Mouse (Mus musculus) heart, embryonic 12.5 days (tissue): Measurements from ENCODE around the gene Spc25. TPM values are rescaled to one million over a fixed set of nuclear protein-coding genes. Genes with fewer than 3 reads are reported as not detected.

Source experiments
- ATAC-seq: fragments of 200-750 bp; cut with Nextera tagmentation; 2 replicates; pipeline ENCODE4 v1.8.0; 2017; ENCODE audit warnings: moderate TSS enrichment, moderate library complexity; ENCODE audit not compliant: insufficient number of reproducible peaks, low FRiP score
- H3K27ac ChIP-seq: fragments of 300-500 bp; sonication (generic); 2 replicates; pipeline ENCODE4 v1.5.1; 2016; ENCODE audit warnings: mild to moderate bottlenecking, moderate library complexity; ENCODE audit not compliant: poor library complexity, severe bottlenecking
- H3K27me3 ChIP-seq: fragments of 300-500 bp; sonication (generic); replicated peaks from 2 replicates; pipeline ENCODE4 v1.6.1; 2016; ENCODE audit warnings: mild to moderate bottlenecking, moderate library complexity
- H3K36me3 ChIP-seq: fragments of 300-500 bp; sonication (generic); 2 replicates; pipeline ENCODE4 v1.6.1; 2016; ENCODE audit warnings: mild to moderate bottlenecking, moderate library complexity
- H3K4me1 ChIP-seq: fragments of 300-500 bp; sonication (generic); replicated peaks from 2 replicates; pipeline ENCODE4 v1.6.1; 2016; ENCODE audit warnings: mild to moderate bottlenecking
- H3K4me2 ChIP-seq: fragments of 300-500 bp; sonication (generic); 2 replicates; pipeline ENCODE4 v1.6.1; 2016; ENCODE audit warnings: mild to moderate bottlenecking, moderate library complexity
- H3K4me3 ChIP-seq: fragments of 300-500 bp; sonication (generic); 2 replicates; pipeline ENCODE4 v1.5.1; 2016; ENCODE audit warnings: mild to moderate bottlenecking
- H3K9ac ChIP-seq: fragments of 300-500 bp; sonication (generic); 2 replicates; pipeline ENCODE4 v1.6.1; 2016; ENCODE audit warnings: mild to moderate bottlenecking, moderate library complexity
- H3K9me3 ChIP-seq: fragments of 300-500 bp; sonication (generic); replicated peaks from 2 replicates; pipeline ENCODE4 v1.6.1; 2016; ENCODE audit warnings: mild to moderate bottlenecking, moderate library complexity
- WGBS: fragments of 180-500 bp; shearing (Covaris S2); methylation state at CpG from one replicate; pipeline ENCODE4 v1.1.7; 2016; 5-methylcytosine and 5-hydroxymethylcytosine counted together
- polyA plus RNA-seq: library from polyadenylated mRNA; unstranded; fragments of >200 nt; fragmentation: Nextera tagmentation; extraction: Ambion mirVana; gene quantifications from 2 replicates; pipeline ENCODE4 v1.2.1, GENCODE M21; 2016

Gene Spc25
- polyA plus RNA-seq, 1 experiment from 2014 or later = 135 TPM

DNA sequence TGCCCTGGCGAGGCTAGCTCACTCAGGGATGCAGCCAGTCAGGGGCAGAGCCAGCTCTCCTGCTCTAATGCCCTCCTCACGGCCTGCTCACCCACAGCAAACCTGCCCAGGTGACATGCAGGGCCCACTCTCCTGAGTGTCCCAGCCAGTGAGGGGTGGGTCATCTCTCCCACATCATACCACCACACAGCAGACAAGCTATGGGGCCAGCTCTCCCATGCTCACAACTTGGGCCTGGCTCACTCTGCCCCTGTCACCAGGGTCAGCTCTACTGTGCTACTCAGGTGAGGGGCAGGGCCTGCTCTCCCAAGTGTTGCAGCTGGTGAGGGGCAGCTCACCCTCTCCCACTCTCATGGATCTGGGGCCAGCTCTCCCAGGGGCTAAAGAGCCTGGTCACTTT, 18.0 kb downstream of the Spc25 start:
- no peak overlapping the region for H3K27ac ChIP-seq
- WGBS = 92% methylated on average over 2 of the region's 2 CpGs
- no peaks in the 10 kb centered on the region; the same call in 1 of the 2 replicates for H3K4me1 ChIP-seq
- no peaks in the 10 kb centered on the region for H3K27me3 ChIP-seq
- ATAC-seq = no peak
- no peak overlapping the region for H3K4me2 ChIP-seq
- no peak overlapping the region for H3K4me3 ChIP-seq
- peaks cover 13% of the 10 kb centered on the region for H3K36me3 ChIP-seq
- H3K9me3 ChIP-seq = no peaks in the 10 kb centered on the region
- H3K9ac ChIP-seq = no peak overlapping the region

GRCm38 (mm10) chr2:69179721-69180120, 26.3 kb downstream of the Spc25 start:
- H3K4me1 ChIP-seq = no peaks in the 10 kb centered on the region
- H3K4me3 ChIP-seq = no peak overlapping the region
- no peaks in the 10 kb centered on the region for H3K36me3 ChIP-seq
- WGBS = 80% methylated on average over 4 of the region's 4 CpGs
- no peaks in the 10 kb centered on the region for H3K9me3 ChIP-seq
- ATAC-seq = no peak
- H3K27me3 ChIP-seq = no peaks in the 10 kb centered on the region
- no peak overlapping the region for H3K9ac ChIP-seq
- H3K4me2 ChIP-seq = no peak overlapping the region
- no peak overlapping the region for H3K27ac ChIP-seq

DNA sequence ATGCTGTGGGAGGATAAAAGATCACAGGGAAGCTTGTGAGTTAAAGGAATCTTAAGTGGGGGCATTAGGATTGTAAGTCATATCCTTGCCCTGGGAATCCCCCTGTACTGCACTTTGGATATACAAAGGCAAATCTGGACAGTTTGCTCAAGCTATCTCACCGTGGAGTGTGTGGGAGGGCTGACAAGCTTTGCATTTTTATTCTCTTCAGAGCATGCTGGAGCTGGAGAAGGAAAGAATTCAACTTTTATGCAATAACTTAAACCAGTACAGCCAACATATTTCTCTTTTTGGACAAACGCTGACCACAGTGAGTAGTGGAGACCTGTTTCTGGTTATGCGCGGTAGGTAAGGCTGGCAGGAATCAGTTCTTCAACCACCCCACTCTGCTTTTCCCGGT, 30.7 kb downstream of the Spc25 start:
- Histone ChIP-seq H3K27ac (no peak overlapping the region), H3K4me2 (no peak overlapping the region), H3K4me3 (no peak overlapping the region), H3K9me3 (no peaks in the 10 kb centered on the region), H3K27me3 (no peaks in the 10 kb centered on the region), H3K4me1 (no peaks in the 10 kb centered on the region), H3K36me3 (no peaks in the 10 kb centered on the region), H3K9ac (no peak overlapping the region)
- 81% methylated on average over 5 of the region's 5 CpGs for WGBS
- ATAC-seq = no peak

DNA sequence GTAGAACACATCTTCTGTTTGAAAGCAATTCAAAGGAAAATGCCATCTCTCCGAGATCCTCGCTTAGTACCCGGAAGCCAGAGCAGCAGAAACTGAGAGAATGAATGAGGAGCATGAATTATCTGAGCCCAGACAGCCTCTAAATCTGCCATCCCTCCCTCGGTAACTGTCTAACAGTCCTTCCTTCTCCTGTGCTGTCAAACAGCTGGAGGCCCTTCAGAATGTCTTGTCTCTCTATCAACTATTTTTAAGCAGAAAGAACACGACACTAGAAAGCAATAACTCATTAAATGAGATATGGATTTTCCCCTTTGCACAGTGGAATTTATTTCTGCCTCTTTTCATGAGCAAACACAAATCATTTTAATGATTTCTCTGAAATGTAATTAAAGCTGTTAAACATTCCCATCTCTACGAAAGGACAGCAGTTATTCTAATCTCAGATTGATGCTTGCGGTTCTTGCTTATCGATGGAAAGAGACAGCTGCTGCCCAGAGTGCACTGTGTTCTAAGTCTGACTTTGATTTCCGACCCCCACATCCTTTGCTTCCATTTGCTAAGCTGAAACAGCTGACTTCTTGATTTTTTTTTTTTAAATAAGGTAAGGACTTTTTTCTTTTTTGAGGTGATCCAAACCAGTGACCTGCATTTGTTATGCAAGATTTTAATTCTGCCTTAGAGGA, 35.5 kb downstream of the Spc25 start:
- Histone ChIP-seq H3K4me2 (no peak overlapping the region), H3K36me3 (no peaks in the 10 kb centered on the region), H3K27me3 (no peaks in the 10 kb centered on the region), H3K4me3 (no peak overlapping the region), H3K4me1 (no peaks in the 10 kb centered on the region), H3K27ac (no peak overlapping the region), H3K9me3 (no peaks in the 10 kb centered on the region), H3K9ac (no peak overlapping the region)
- no peak for ATAC-seq
- 69% methylated on average over 9 of the region's 9 CpGs for WGBS

GRCm38 (mm10) chr2:69158907-69159306, 47.1 kb downstream of the Spc25 start:
- H3K36me3 ChIP-seq = no peaks in the 10 kb centered on the region
- H3K4me1 ChIP-seq = peaks cover 9% of the 10 kb centered on the region
- H3K9me3 ChIP-seq = no peaks in the 10 kb centered on the region
- ATAC-seq = no peak
- H3K4me2 ChIP-seq = no peak overlapping the region
- no peak overlapping the region for H3K4me3 ChIP-seq
- H3K27me3 ChIP-seq = no peaks in the 10 kb centered on the region
- no peak overlapping the region for H3K9ac ChIP-seq
- H3K27ac ChIP-seq = no peak overlapping the region

DNA sequence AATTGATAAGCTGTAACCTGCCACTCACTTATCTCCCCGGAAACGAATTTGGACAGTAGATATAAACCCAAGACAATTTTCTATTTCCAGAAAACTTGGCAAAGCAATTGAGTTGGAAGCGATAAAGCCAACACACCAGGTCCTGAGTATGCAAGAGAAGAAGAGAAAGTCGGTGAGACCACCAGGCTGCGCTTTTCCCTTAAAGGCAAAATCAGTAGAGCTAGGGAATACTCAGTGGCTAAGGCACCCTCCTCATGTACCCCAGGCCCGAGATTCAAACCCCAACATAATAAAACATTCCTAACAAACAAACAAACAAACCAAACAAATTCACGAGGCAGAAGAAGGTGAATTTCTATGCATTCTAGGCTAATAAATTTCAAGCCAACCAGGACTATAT, 49.7 kb downstream of the Spc25 start:
- Histone ChIP-seq H3K36me3 (no peaks in the 10 kb centered on the region), H3K4me1 (no peaks in the 10 kb centered on the region), H3K4me2 (no peak overlapping the region), H3K27ac (no peak overlapping the region), H3K27me3 (no peaks in the 10 kb centered on the region), H3K4me3 (no peak overlapping the region), H3K9ac (no peak overlapping the region), H3K9me3 (no peaks in the 10 kb centered on the region)
- 45% methylated on average over 7 of the region's 7 CpGs for WGBS
- ATAC-seq = no peak

DNA sequence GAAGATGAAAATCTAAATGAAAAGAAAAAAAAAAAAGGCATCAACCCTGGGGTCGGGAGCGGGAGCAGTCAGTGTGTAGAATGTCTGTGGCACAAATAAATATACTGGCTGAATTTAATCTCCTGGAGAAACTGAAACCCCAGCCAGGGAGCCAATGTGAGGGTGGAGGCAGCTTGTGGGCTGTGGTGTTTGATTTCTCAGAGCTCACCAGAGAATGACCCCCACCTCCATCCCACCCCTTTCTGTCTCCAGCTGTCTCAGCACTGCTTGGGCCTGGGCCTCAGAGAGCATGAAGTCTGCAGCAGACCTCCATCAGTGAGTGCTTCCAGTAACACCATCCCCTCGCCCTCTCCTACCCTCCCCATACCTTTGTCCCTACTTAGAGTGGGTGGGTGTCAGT, 50.1 kb downstream of the Spc25 start:
- Histone ChIP-seq H3K9ac (no peak overlapping the region), H3K36me3 (no peaks in the 10 kb centered on the region), H3K27ac (no peak overlapping the region), H3K4me2 (no peak overlapping the region), H3K4me3 (no peak overlapping the region), H3K9me3 (no peaks in the 10 kb centered on the region), H3K4me1 (no peaks in the 10 kb centered on the region), H3K27me3 (no peaks in the 10 kb centered on the region)
- 69% methylated on average over 3 of the region's 3 CpGs for WGBS
- ATAC-seq = no peak

GRCm38 (mm10) chr2:69150841-69151240, 55.2 kb downstream of the Spc25 start:
- H3K4me3 ChIP-seq = no peak overlapping the region
- H3K4me1 ChIP-seq = no peaks in the 10 kb centered on the region
- WGBS = 68% methylated on average over 5 of the region's 5 CpGs
- ATAC-seq = no peak
- no peak overlapping the region for H3K4me2 ChIP-seq
- H3K27ac ChIP-seq = no peak overlapping the region
- no peaks in the 10 kb centered on the region for H3K9me3 ChIP-seq
- H3K27me3 ChIP-seq = no peaks in the 10 kb centered on the region
- no peak overlapping the region for H3K9ac ChIP-seq
- no peaks in the 10 kb centered on the region for H3K36me3 ChIP-seq

- H3K36me3 ChIP-seq = no peaks in the 10 kb centered on the region
- H3K4me2 ChIP-seq = no peak overlapping the region
- H3K9me3 ChIP-seq = no peaks in the 10 kb centered on the region
- no peak overlapping the region for H3K27ac ChIP-seq
- no peak overlapping the region for H3K4me3 ChIP-seq
- H3K27me3 ChIP-seq = no peaks in the 10 kb centered on the region
- no peak for ATAC-seq
- no peaks in the 10 kb centered on the region for H3K4me1 ChIP-seq
- 81% methylated on average over 10 of the region's 10 CpGs for WGBS
- no peak overlapping the region for H3K9ac ChIP-seq
Observed at GRCm38 (mm10) chr2:69149154-69149553, 56.8 kb downstream of the Spc25 start.

GRCm38 (mm10) chr2:69148691-69149090, 57.3 kb downstream of the Spc25 start:
- Histone ChIP-seq H3K9me3 (no peaks in the 10 kb centered on the region), H3K4me3 (no peak overlapping the region), H3K27ac (no peak overlapping the region), H3K36me3 (no peaks in the 10 kb centered on the region), H3K9ac (no peak overlapping the region), H3K4me1 (no peaks in the 10 kb centered on the region), H3K4me2 (no peak overlapping the region), H3K27me3 (no peaks in the 10 kb centered on the region)
- no peak for ATAC-seq
- WGBS = 49% methylated on average over 3 of the region's 3 CpGs
